Mouse (Mus musculus) induced T-regulatory cell, adult 2 months (primary cell): ENCODE results near the gene Filip1l.

Source experiments
- DNase-seq: peaks from one replicate; pipeline ENCODE4 v3.0.0-alpha.2; 2012; ENCODE audit warnings: low read depth

Gene Filip1l

GRCm38 (mm10) chr16:57532081-57532493, 179.2 kb downstream of the Filip1l start:
- DNase-seq = no peak

GRCm38 (mm10) chr16:57534365-57534764, 181.5 kb downstream of the Filip1l start:
- no peak for DNase-seq

GRCm38 (mm10) chr16:57534811-57535210, 181.9 kb downstream of the Filip1l start:
- no peak for DNase-seq

- no peak for DNase-seq
These were observed 183.6 kb downstream of the Filip1l start for GRCm38 (mm10) chr16:57536511-57536910.

GRCm38 (mm10) chr16:57543243-57543642, 190.3 kb downstream of the Filip1l start:
- no peak for DNase-seq

GRCm38 (mm10) chr16:57544441-57544840, 191.5 kb downstream of the Filip1l start:
- no peak for DNase-seq

- DNase-seq = no peak
These were observed 193.5 kb downstream of the Filip1l start for GRCm38 (mm10) chr16:57546355-57546754.

- no peak for DNase-seq
These were observed 195.7 kb downstream of the Filip1l start for GRCm38 (mm10) chr16:57548608-57549007.

GRCm38 (mm10) chr16:57549061-57550037, 196.5 kb downstream of the Filip1l start:
- peak; percentile 77 for DNase-seq

GRCm38 (mm10) chr16:57550088-57550487, 197.2 kb downstream of the Filip1l start:
- DNase-seq = peak; percentile 23

GRCm38 (mm10) chr16:57550817-57551216, 197.9 kb downstream of the Filip1l start:
- no peak for DNase-seq

- DNase-seq = no peak
These were observed 198.7 kb downstream of the Filip1l start for GRCm38 (mm10) chr16:57551617-57552016.

GRCm38 (mm10) chr16:57552709-57553108, 199.8 kb downstream of the Filip1l start:
- no peak for DNase-seq

GRCm38 (mm10) chr16:57553235-57553634, 200.3 kb downstream of the Filip1l start:
- no peak for DNase-seq

- no peak for DNase-seq
These were observed 202.1 kb downstream of the Filip1l start for GRCm38 (mm10) chr16:57554886-57555400.

- no peak for DNase-seq
These were observed 202.8 kb downstream of the Filip1l start for GRCm38 (mm10) chr16:57555667-57556066.

- DNase-seq = no peak
These were observed 203.4 kb downstream of the Filip1l start for GRCm38 (mm10) chr16:57556244-57556643.

GRCm38 (mm10) chr16:57558258-57558657, 205.4 kb downstream of the Filip1l start:
- DNase-seq = no peak

- no peak for DNase-seq
These were observed 207.3 kb downstream of the Filip1l start for GRCm38 (mm10) chr16:57560185-57560584.

GRCm38 (mm10) chr16:57563453-57563852, 210.6 kb downstream of the Filip1l start:
- no peak for DNase-seq

- no peak for DNase-seq
These were observed 211.9 kb downstream of the Filip1l start for GRCm38 (mm10) chr16:57564807-57565206.

GRCm38 (mm10) chr16:57566215-57566614, 213.3 kb downstream of the Filip1l start:
- DNase-seq = no peak

GRCm38 (mm10) chr16:57568648-57569404, 215.9 kb downstream of the Filip1l start:
- no peak for DNase-seq
